Mouse (Mus musculus): ENCODE data around the gene Hist1h4b. TPM values are rescaled to one million over a fixed set of nuclear protein-coding genes. Genes with fewer than 3 reads are reported as not detected.
"Not testable (repeated sequence)": the region's sequence is repeated elsewhere in the genome, so short reads cannot be mapped to it uniquely, and the experiment has no call there.

Gene Hist1h4b
- 100 to 1,000 TPM; 436 to 510 TPM for total RNA-seq (2021)
- long read RNA-seq, experiment 1 = 0 reads
- long read RNA-seq, experiment 2 = 0 reads

DNA sequence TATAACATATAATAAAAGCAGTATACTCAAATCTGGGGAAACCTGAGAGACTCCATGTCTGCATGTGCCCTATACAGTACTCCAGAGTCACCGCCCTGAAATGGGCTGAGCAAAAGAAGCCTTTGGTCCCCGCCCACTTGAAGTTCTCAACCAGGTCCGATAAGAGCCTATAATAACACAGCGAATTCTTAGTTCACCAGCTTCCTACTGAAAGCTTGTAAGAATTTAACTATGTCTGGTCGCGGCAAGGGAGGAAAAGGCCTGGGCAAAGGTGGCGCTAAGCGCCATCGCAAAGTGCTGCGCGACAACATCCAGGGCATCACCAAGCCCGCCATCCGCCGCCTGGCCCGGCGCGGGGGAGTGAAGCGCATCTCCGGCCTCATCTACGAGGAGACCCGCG is at the start of gene Hist1h4b:
Gene Hist1h4b, plus strand, starts transcription at position 224 of the 400 bp plus-strand sequence.
- DNase-seq (ENCODE audit: low spot score in 2 of 2) = peak; percentile 54 to 75

DNA sequence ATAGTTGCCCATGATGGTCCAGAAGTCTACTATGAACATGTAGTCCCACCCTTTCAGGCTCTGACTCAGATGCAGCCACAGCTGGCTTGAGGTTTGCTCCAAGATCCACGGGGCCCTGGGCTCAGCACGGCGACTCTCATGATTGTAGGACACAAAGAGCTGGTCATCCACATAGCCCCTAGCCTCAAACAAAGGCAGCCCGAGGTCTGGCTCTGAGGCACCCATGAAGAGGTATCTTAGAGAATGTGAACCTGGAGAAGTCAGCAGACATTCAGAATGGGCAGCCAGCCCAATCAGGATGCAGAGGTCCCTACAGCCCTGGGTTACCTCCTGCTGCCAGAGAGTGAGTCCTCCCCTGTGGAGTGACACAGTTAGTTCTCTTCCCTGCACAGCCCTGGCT is 48.8 kb upstream of the Hist1h4b start:
- no peak for DNase-seq (ENCODE audit: low spot score in 2 of 2)

DNA sequence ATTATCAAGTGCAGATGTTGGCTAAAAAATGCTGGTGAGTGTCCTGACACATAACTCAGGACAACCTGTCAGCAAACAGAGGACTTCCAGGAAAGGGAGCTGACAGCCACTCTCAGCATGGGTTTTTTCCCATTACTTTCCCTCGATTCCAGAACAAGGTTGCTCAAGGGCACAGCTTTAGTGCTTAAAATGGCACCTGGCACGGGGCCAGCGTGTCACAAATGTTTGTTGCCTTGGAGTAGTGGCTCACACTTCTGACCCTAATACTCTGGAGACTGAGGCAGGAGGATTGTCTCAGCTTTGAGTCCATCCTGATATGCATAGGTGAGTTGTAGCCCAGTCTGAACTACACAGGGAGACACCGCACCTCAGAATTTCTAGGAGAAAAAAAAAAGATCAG is 48.2 kb upstream of the Hist1h4b start:
- DNase-seq (ENCODE audit: low spot score in 2 of 2) = no peak

DNA sequence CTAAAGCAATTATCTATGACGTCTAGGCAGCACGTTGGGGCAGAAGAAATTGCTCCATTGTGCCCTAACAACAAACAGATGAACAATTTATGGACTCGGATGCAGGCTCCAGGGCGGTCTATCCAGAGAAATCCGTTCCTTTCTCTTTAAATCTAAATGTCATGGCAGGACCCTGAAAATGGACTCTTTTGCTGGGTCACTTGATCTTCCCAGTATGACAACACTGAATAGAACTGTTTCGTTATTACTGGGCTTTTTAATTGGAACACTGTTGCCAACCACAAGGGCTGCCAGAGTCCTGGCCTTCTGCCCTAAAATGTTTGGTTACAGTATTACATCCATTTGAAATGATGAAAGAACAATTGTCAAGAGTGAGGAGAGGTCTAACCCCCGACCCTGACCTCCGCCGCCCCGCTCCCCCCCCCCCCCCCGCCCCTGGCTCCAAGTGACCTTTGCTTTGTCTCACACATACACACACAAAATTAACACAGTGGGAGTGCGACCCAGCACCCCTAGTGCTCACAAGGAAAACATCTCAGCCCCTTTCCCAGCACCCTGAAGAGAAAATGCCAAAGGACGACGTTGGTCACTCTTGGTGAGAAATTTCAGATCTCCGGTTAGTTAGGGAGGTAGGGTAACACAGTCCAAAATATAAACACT is 47.0 kb upstream of the Hist1h4b start:
- no peak for DNase-seq (ENCODE audit: low spot score in 2 of 2)

DNA sequence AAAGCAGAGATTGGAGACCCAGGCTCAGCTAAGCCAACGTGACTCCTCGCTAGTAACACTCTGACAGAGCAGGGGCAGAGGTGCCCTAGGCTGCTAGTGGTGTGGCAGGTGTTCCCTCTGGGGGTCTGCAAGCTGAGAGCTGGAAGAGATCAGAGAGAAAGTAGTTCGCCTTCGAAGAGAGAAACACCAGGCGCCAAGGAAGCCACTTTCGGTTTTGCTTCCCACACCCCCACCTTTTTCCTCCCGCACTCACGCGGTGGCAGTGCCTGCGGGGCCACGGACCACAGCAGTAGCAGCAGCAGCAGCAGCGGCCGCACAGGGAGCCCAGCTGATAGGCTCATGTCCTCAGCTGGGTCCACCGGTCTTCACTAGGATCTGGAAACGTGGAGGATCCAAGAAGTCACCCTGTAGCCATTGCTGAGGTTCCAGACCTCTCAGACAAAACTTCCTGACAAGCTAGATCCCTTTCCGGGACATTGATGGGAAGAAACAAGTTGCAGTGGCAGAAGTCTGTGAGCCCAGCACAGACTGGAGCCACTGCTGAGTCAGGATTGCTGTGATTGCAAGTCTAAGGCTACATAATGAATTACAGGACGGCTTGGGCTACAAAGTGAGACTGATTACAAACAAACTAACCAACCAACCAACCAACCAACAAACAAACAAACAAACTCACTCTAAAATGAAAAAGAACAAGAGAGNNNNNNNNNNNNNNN is 46.3 kb upstream of the Hist1h4b start, which contains the start of gene Hfe:
Gene Hfe, minus strand, starts transcription at position 481 of the 716 bp plus-strand sequence.
- DNase-seq (ENCODE audit: low spot score in 2 of 2) = peak in 1 of 2 experiments; percentile 30

DNA sequence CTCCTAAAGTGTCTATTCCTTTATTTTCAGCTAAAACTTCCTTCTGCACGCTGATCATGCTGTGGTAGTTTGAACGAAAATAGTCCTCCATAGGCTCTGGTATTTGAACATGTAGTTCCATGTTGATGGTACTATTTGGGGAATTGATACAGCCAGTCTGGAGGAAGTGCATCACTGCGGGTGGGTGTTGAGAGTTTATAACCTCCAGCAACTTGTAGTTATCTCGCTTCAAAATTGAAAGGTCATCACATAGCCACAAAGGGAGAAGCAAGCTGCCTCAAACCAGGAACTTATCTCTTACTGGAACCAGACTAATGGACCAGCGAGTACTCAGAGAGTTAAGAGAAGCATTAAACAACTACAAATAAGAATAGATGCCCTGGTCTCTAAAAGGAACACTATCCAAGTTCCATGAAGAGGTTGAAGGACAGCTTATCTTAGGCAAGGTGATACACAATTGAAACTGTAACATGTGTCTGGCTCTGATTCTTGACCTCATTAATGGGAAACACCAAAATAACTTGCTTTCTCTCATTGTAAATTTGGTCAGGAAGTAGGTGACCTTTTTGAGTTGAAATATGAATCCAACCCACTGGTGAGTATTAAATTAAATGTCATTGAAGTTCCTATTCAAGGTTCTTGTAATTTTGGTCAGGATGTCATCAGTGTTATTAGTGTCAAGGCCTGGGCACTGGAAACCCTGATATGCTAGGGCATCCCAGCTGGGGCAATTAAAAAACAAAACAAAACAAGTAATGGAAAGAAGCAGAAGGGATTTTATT is 40.4 kb upstream of the Hist1h4b start:
- DNase-seq (ENCODE audit: low spot score in 2 of 2) = no peak

DNA sequence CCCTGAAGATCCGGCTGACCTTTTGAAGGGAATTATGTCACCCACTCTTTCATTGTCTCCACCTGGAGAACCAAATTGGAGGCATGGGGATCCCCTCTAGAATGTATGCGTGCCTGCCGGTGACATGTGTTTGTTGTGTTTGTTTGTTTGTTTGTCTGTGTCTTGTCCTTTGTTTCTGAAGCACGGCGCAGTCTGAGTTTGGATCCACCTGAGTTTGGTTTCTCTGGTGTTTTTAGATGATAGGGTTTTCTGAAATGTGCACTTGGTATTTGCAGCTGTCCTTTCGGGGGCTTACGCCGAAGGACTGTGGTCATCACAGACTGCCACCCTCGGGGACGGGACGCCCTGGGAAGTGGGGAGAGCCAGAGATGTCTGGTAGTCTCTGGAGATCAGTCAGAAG is 39.6 kb upstream of the Hist1h4b start:
- no peak for DNase-seq (ENCODE audit: low spot score in 2 of 2)

DNA sequence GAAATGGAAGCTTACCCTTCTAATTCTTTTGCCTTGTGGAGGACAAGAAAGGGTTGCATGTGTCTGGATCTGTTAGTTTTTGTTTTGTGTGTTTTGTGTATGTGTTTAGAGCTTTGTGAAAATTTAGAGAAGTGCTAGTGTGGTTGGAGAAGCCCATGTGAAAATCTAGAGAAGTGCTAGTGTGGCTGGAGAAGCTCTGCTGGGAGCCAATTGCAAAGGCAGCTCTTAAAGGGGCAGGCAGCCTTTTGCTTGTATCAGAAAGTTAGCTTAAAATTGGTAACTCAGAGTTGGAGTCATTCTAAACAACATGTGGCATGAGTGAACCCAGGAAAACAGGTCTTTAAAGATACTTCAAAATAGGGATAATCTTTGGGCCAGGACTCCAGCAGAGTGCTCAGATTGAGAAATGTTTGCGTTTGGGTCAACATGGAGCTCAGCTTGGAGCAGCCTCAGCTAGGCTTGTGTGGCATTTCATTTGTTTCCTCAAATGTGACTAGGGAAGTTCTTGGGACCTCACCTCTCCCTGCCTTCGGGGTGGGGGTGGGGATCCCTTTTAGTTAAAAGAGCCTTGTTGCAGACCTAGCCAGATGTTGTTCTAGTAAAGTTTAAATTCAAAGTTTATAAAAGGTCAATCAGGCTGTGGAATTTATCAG is 39.1 kb upstream of the Hist1h4b start:
- DNase-seq (ENCODE audit: low spot score in 2 of 2) = not testable (repeated sequence)

DNA sequence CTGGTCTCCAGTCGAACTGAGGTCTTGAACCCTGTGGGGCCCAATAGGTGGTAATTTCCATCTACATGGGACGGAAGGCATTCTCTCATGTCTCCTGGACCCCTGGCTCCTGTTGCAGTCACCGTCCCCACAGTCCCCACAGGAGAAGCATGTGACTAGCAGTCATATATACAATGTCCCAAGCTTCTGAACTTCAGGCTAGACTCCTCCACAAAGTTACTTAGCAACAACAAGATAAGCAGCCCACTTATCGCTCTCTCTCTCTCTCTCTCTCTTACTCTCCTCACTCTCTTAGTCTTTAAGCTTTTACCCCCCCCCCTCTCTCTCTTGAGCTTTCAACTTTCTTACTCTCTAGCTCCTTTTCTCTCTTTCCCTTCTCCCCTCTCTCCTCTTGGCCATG is 32.6 kb upstream of the Hist1h4b start:
- no peak for DNase-seq (ENCODE audit: low spot score in 2 of 2)

DNA sequence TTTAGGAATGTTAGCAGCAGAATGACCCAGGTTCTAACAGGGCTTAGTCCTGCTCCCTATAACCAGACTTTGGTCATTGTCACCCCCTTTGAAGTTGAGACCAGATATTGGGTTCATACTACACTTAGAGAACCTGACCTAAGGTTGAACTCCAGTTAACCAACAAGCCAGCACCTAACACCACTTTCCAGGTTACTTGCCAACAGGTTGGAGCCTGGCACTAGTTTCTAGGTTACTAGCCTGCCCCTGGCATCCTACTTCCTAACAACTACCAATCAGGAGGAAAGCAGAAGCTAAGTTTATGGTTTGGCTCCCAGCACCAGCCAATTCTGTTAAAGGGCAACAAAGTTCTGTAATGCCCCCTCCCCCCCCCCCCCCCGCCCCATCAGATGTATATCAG is 31.6 kb upstream of the Hist1h4b start:
- DNase-seq (ENCODE audit: low spot score in 2 of 2) = no peak

DNA sequence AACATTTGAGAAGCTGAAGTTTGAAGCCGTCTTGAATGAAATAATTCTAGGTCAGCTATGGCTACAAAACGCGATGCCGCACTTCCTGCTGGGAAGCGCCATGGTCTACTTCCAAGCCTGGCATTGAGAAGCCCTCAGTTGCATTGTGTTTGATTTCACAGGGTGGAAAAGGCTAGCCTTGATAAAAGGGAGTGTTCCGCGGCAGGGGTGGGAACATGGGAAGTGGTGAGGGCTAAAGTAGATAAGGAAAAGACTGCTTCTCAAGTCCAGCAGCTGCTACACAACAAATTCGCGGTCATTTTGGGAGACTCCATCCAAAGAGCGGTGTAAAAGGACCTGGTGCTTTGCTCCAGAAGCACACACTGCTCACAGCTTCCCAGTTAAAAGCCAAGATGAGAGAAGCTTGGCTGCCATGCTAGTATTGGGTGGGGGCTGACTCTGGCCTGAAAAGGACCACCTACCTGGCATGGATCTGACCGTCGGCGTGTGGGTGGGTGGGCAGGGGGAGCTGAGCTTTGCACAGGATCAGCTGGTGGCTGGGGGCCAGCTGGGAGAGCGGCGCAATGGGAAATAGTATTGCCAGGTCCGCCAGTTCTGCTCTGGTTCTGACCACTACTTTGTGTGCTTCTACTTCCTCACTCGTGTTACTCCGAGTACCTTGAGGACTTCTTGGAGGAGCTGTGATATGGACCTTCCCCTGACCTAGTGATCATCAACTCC is 28.2 kb upstream of the Hist1h4b start:
- no peak for DNase-seq (ENCODE audit: low spot score in 2 of 2)

DNA sequence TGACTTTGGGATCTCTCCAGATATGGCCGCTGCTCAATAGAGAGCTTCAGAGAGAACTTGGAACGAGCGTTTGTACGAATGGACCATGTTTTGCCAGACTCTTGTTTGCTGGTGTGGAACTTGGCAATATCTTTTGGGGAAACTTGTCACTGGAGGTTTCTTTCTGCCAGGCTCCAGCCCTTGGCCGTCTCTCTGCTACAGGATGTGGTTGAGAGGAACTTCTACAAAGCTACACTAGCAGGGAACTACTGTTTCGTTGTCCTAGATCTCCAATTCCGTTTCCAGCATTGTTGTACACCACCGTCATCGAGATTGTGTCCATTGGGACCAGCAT is 27.7 kb upstream of the Hist1h4b start:
- no peak for DNase-seq (ENCODE audit: low spot score in 2 of 2)

DNA sequence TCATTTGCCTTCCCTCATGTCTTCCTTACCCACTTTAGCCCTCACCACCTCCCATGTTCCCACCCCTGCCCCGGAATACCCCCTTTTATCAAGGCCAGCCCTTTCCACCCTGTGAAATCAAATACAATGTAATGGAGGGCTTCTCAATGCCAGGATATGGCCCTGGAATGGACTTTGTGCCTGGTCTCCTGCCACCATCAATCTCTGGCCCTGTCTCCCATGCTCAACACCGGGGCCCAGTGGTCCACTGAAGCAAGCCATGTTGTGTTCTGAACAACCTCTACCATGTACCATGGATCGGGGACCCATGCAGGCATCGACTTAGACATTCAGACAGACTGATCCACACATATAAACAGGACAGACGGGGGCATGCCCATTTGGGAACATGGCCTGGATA is 27.1 kb upstream of the Hist1h4b start:
- no peak for DNase-seq (ENCODE audit: low spot score in 2 of 2)

DNA sequence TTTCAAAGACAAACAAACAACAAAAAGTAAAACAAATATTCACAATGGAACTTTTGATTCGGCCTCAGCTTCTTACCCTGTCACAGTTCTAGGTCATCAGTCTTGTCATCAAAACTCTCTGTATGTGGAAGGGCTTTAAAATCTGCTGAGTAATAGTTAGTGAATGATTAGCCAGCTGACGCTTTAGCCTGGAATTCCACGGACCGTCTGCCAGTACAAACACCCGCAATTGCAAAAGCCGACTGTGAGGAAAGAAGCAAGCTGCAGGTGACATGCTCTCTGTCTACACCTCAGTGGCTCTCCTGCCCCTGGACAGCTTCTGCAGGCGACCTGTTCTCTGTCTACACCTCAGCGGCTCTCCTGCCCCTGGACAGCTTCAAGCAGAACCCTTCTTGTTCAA is 26.3 kb upstream of the Hist1h4b start:
- no peak for DNase-seq (ENCODE audit: low spot score in 2 of 2)

DNA sequence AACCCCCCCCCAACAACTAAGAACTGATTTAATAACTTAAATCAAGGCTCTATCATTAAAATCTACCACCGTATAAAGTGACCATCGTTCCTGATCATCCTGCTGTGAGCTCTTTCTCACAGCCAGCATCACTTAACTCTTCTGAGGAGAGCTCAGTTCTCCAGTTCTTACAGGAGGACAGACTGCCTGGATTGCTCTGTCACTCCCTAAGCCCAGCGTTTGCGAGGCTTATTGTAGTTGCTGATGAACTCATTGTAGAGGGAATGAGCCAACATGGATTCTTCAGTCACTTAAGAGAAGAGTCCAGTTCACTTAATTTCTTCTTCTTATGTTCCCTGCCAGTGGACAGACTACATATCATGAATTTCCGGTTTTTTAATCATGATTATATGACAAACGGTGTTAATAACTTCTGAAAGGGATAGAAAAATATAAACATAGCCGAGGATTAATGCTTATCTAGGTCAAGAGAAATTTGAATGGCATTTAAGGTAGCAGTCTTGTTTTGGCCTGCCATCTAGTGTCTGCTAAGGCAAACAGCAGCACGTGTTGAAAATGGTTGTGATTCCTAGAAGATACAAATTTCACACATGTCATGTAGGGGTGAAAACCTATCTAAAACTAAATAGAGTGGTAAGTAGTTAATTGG is 24.5 kb upstream of the Hist1h4b start:
- DNase-seq (ENCODE audit: low spot score in 2 of 2) = no peak

DNA sequence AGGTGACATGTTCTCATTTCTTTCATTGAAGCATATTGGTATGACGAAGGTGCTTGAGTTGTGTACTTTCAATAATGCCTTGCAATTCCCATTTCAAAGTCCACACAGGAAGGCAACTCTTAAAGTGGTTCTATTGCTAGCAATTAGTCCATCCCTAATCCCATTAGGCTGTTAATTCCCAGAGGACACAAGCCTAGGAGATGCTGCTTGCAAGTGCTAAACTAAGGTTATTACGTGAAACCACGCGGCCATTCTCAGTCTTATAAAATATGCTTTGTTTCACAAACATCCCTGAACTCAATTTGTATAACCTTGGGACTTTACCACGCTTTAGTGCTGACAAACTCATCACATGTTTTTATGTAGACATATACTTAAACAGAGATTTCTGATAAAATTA is 19.7 kb upstream of the Hist1h4b start:
- no peak for DNase-seq (ENCODE audit: low spot score in 2 of 2)

DNA sequence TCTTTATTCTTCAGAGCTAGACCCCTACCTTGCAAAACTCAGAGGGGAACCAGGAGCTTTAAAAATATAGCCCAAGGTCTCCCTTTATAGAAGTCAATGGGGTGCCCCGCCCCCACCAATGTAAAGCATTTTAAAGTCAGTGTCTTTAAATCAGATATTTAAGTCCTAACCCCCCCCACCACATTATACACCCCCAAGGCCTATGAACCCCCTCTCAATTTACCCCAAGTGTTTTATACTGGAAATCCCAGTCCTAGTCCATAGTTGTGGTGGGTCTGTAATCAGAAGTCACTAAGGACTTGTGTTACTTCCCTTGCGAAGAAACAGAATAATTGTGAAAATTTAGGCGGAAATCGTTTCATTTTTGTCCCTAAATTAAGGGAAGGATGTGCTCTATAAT is 18.8 kb upstream of the Hist1h4b start:
- DNase-seq (ENCODE audit: low spot score in 2 of 2) = no peak

DNA sequence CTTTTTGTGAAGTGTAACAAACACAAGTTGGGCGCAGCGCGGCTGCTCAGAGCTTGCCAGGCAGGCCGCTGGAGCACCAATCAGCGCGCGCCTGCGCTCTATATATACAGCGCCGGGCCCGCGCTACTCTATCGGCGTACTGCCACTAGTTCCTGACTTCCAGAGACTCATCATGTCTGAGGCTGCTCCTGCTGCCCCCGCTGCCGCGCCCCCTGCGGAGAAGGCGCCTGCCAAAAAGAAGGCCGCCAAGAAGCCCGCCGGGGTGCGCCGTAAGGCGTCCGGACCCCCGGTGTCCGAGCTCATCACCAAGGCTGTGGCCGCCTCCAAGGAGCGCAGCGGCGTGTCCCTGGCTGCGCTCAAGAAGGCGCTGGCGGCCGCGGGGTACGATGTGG is 18.1 kb upstream of the Hist1h4b start, which contains the start of gene Hist1h1c:
Gene Hist1h1c, plus strand, starts transcription at position 132 of the 392 bp plus-strand sequence.
- DNase-seq (ENCODE audit: low spot score in 2 of 2) = peak; percentile 83 to 91

DNA sequence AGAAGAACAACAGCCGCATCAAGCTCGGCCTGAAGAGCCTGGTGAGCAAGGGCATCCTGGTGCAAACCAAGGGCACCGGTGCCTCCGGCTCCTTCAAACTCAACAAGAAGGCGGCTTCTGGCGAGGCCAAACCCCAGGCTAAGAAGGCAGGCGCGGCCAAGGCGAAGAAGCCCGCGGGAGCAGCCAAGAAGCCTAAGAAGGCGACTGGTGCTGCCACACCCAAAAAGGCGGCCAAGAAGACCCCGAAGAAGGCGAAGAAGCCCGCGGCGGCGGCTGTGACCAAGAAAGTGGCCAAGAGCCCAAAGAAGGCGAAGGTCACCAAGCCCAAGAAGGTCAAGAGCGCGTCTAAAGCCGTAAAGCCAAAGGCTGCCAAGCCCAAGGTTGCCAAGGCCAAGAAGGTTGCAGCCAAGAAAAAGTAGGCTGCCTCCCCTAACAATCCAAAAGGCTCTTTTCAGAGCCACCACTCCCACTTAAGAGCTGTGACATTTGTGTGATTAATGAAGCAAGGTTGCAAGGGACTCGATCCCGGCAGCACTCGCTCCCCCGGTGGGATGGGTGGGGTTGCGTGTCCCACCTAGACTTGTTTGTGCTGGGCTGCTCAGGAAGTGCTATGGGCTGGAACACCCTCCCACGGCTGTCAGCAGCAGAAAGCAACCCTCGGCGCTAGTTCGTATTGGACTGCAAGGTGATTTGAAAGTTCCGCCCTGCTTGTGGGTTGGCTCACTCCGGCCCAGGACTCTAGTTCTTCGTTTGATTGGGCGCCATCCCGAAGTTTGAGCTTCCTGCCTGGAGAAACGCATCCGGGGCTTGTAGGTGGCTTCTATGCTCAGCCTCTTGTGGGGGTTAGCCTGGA is 17.5 kb upstream of the Hist1h4b start:
- peak; percentile 65 to 82 for DNase-seq (ENCODE audit: low spot score in 2 of 2)

DNA sequence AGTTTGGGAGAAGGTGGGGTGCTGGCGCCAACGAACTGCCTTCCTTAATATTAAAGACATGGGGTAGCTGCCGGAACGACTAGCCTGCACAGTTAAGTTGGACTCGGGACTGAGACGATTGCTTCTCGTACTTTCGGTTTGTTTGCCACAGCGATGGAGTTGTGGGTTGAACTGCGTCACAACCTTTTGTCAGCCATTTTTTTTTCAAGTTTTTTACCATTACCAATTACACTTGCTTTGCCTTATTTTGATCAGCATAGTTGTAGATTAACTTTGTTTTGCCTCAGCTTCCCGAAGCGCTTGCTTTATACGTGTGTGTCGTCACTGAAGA is 16.9 kb upstream of the Hist1h4b start:
- DNase-seq (ENCODE audit: low spot score in 2 of 2) = no peak

All from adrenal gland, postnatal 4 days (tissue).